ENCODE assay signal across 10 mouse cellular contexts in genomic region chr5:24778082-24778842, GRCm38 (mm10). TPM values are rescaled to one million over a fixed set of nuclear protein-coding genes. Genes with fewer than 3 reads are reported as not detected.
DNase-seq lines count a peak whose midpoint lies in the region; ATAC-seq and TF ChIP-seq lines count a peak whose summit lies in the region.
"Had no signal": no experiment of that assay in that cellular context is flagged by ENCODE, and none has a peak within 500 bp of the region (broad histone marks: within the 10 kb centered on the region; RNA-seq: fewer than 3 reads in every experiment).

No protein-coding gene starts in this region.

- WGBS in stomach, embryonic 14.5 days = 25% methylated on average over 17 of the region's 17 CpGs
- WGBS in stomach, postnatal 0 days = 31% methylated on average over 17 of the region's 17 CpGs
- 29% methylated on average over 17 of the region's 17 CpGs for WGBS in limb, embryonic 14.5 days

- 0 out of 2 replicates have a peak overlapping the region, but pooled peaks have one; percentile 3 for H3K4me2 ChIP-seq in stomach, embryonic 14.5 days (replicated peaks; ENCODE audit: low read depth, low read length)
- H3K4me2 ChIP-seq in stomach, postnatal 0 days (replicated peaks; ENCODE audit: low read depth) = no peak overlapping the region
- no peak overlapping the region for H3K4me2 ChIP-seq in limb, embryonic 14.5 days (replicated peaks; ENCODE audit: low read depth, low read length, severe bottlenecking)

- no peak for TF ChIP-seq POLR2A in limb, embryonic 14.5 days (IDR thresholded peaks at IDR 0.05; ENCODE audit: borderline replicate concordance, extremely low read depth, insufficient read depth, insufficient read length)

- H3K36me3 ChIP-seq in stomach, embryonic 14.5 days (ENCODE audit: control insufficient read depth, insufficient read depth, low read length) = no peaks in the 10 kb centered on the region
- no peaks in the 10 kb centered on the region for H3K36me3 ChIP-seq in stomach, postnatal 0 days (ENCODE audit: control insufficient read depth, insufficient read depth, low read length)
- H3K36me3 ChIP-seq in limb, embryonic 14.5 days (ENCODE audit: control insufficient read depth, insufficient read depth, low read length) = no peaks in the 10 kb centered on the region

- H3K27me3 ChIP-seq in stomach, embryonic 14.5 days (ENCODE audit: control insufficient read depth, insufficient read depth, low read length) = no peaks in the 10 kb centered on the region
- no peaks in the 10 kb centered on the region for H3K27me3 ChIP-seq in stomach, postnatal 0 days (ENCODE audit: control insufficient read depth, insufficient read depth, low read length)
- no peaks in the 10 kb centered on the region for H3K27me3 ChIP-seq in limb, embryonic 14.5 days (ENCODE audit: control insufficient read depth, insufficient read depth, low read length)

- no peak overlapping the region for H3K9ac ChIP-seq in stomach, embryonic 14.5 days (replicated peaks; ENCODE audit: low read depth, low read length)
- H3K9ac ChIP-seq in stomach, postnatal 0 days (ENCODE audit: low read length) = no peak overlapping the region
- H3K9ac ChIP-seq in limb, embryonic 14.5 days (ENCODE audit: low read depth, low read length, severe bottlenecking) = 0 out of 2 replicates have a peak overlapping the region, but pooled peaks have one; percentile 44

- TF ChIP-seq EP300 in stomach, postnatal 0 days (optimal IDR thresholded peaks at IDR 0.05) = no peak

- peak; percentile 28 for DNase-seq in embryo, embryonic 10 days (ENCODE audit: low spot score)
- DNase-seq in embryo, embryonic 9.5 days (ENCODE audit: extremely low spot score) = no peak
- DNase-seq in stomach, postnatal 0 days (ENCODE audit: low spot score) = no peak
- DNase-seq in limb, embryonic 14.5 days (ENCODE audit: low spot score) = no peak
- DNase-seq in ovary, postnatal 36 days (ENCODE audit: low spot score) = no peak
- DNase-seq in left cerebral cortex, postnatal 4 days = no peak
- no peak for DNase-seq in adrenal gland, postnatal 25 days
- DNase-seq: cerebellum, adult 11-12 months had no signal

- H3K9me3 ChIP-seq in stomach, embryonic 14.5 days (ENCODE audit: control insufficient read depth, low read depth, low read length) = no peaks in the 10 kb centered on the region
- H3K9me3 ChIP-seq in stomach, postnatal 0 days (ENCODE audit: control insufficient read depth, low read length) = no peaks in the 10 kb centered on the region
- no peaks in the 10 kb centered on the region for H3K9me3 ChIP-seq in limb, embryonic 14.5 days (ENCODE audit: control insufficient read depth, low read length)

- no peak overlapping the region for H3K4me3 ChIP-seq in stomach, embryonic 14.5 days (ENCODE audit: low read depth, low read length)
- H3K4me3 ChIP-seq in stomach, postnatal 0 days (ENCODE audit: low read depth, low read length) = no peak overlapping the region
- H3K4me3 ChIP-seq in limb, embryonic 14.5 days (replicated peaks; ENCODE audit: low read length) = no peak overlapping the region

- TF ChIP-seq CTCF in stomach, postnatal 0 days (IDR thresholded peaks at IDR 0.05; ENCODE audit: low read depth) = no peak

- no peak; the same call in 1 of the 2 replicates for ATAC-seq in stomach, embryonic 14.5 days (ENCODE audit: insufficient number of reproducible peaks, insufficient read depth, low FRiP score, low read depth)
- no peak for ATAC-seq in stomach, postnatal 0 days (ENCODE audit: low FRiP score, low TSS enrichment)
- no peak for ATAC-seq in limb, embryonic 14.5 days (ENCODE audit: low FRiP score, low read depth)

- H3K4me1 ChIP-seq in stomach, embryonic 14.5 days (ENCODE audit: control insufficient read depth, insufficient read depth, low read length) = no peaks in the 10 kb centered on the region
- no peaks in the 10 kb centered on the region for H3K4me1 ChIP-seq in stomach, postnatal 0 days (replicated peaks; ENCODE audit: control insufficient read depth, insufficient read depth)
- H3K4me1 ChIP-seq in limb, embryonic 14.5 days (ENCODE audit: control insufficient read depth, insufficient read depth, low read length) = peaks cover 3% of the 10 kb centered on the region; the same call in 1 of the 2 replicates

- H3K27ac ChIP-seq in stomach, embryonic 14.5 days (ENCODE audit: low read length) = no peak overlapping the region
- no peak overlapping the region for H3K27ac ChIP-seq in stomach, postnatal 0 days (replicated peaks)
- no peak overlapping the region for H3K27ac ChIP-seq in limb, embryonic 14.5 days (replicated peaks; ENCODE audit: low read depth, low read length)

- intact Hi-C loops in left cerebral cortex, postnatal 4 days (cut with DNase I) = no loop called here

RNA-seq across cellular contexts. Expression of gene Crygn, which starts 20.5 kb away (rescaled TPM):
- 3.1 TPM in 1 of 2 replicates, not detected in the other for polyA plus RNA-seq in stomach, embryonic 14.5 days (2014; fragmentation: Nextera tagmentation; extraction: Ambion mirVana)
- 2.5 and 3.0 TPM in 2 replicates for polyA plus RNA-seq in stomach, postnatal 0 days (2015; fragmentation: Nextera tagmentation; extraction: Ambion mirVana)
- 0.09 TPM in 1 of 2 replicates, not detected in the other for polyA plus RNA-seq in limb, embryonic 14.5 days (2012; rRNA removed)
- polyA plus RNA-seq in limb, embryonic 14.5 days (2014; fragmentation: Nextera tagmentation; extraction: Ambion mirVana) = 1.0 and 2.3 TPM in 2 replicates
- 1 to 10 TPM in 1 of 2 experiments, not detected in 1; 3.9 TPM for total RNA-seq in left cerebral cortex, postnatal 4 days (2021)
- 2.4 TPM in 1 of 2 replicates, not detected in the other for total RNA-seq in adrenal gland, postnatal 25 days (2021)
- total RNA-seq: left cerebral cortex, postnatal 10 days had no signal

RNA-seq across cellular contexts. Expression of gene Wdr86, which starts 47.7 kb away (rescaled TPM):
- 18.7 and 21.0 TPM in 2 replicates for polyA plus RNA-seq in stomach, embryonic 14.5 days (2014; fragmentation: Nextera tagmentation; extraction: Ambion mirVana)
- polyA plus RNA-seq in stomach, postnatal 0 days (2015; fragmentation: Nextera tagmentation; extraction: Ambion mirVana) = 2.7 and 3.3 TPM in 2 replicates
- 37.5 and 59.4 TPM in 2 replicates for polyA plus RNA-seq in limb, embryonic 14.5 days (2012; rRNA removed)
- 25.4 and 32.0 TPM in 2 replicates for polyA plus RNA-seq in limb, embryonic 14.5 days (2014; fragmentation: Nextera tagmentation; extraction: Ambion mirVana)
- total RNA-seq in left cerebral cortex, postnatal 4 days (2021) = 1 to 10 TPM; 2.6 to 3.3 TPM
- 3.2 and 3.6 TPM in 2 replicates for total RNA-seq in adrenal gland, postnatal 25 days (2021)
